Mouse (Mus musculus) adrenal gland, adult 2 months (tissue): ENCODE measurements around the gene Akna. TPM values are rescaled to one million over a fixed set of nuclear protein-coding genes. Genes with fewer than 3 reads are reported as not detected.

Experiments used
- DNase-seq: peaks from one replicate; pipeline ENCODE4 v3.0.0; 2021
- polyA plus RNA-seq: library from polyadenylated mRNA; depleted of rRNA; stranded (reverse); fragments of >200 nt; gene quantifications from 2 replicates; pipeline ENCODE4 v1.2.3, GENCODE M21; 2012
- total RNA-seq, 2 experiments: library from RNA; stranded (reverse); gene quantifications; 2 replicates each; pipeline ENCODE4 v1.2.3; 2021

Akna gene
- total and polyA plus RNA-seq, 3 experiments = 3.9 to 5.6 (median 4.7) TPM

- no peak for DNase-seq
Observed at GRCm38 (mm10) chr4:63409908-63410582, 6.9 kb upstream of the Akna start.

- DNase-seq = no peak
Observed at GRCm38 (mm10) chr4:63409317-63409907, 6.3 kb upstream of the Akna start.

- peak; percentile 55 for DNase-seq
Observed at GRCm38 (mm10) chr4:63408649-63409048, 5.5 kb upstream of the Akna start.

GRCm38 (mm10) chr4:63408247-63408646, 5.1 kb upstream of the Akna start:
- no peak for DNase-seq

GRCm38 (mm10) chr4:63405683-63406082, 2.5 kb upstream of the Akna start:
- no peak for DNase-seq

- DNase-seq = no peak
Observed at GRCm38 (mm10) chr4:63405051-63405450, 1.9 kb upstream of the Akna start.

GRCm38 (mm10) chr4:63404205-63404604, 1.1 kb upstream of the Akna start:
- no peak for DNase-seq

- no peak for DNase-seq
Observed at GRCm38 (mm10) chr4:63402558-63402957, 596 bp downstream of the Akna start.

GRCm38 (mm10) chr4:63402056-63402455, 1.1 kb downstream of the Akna start:
- no peak for DNase-seq

- DNase-seq = no peak
Observed at GRCm38 (mm10) chr4:63401620-63402019, 1.5 kb downstream of the Akna start.

GRCm38 (mm10) chr4:63400541-63401306, 2.4 kb downstream of the Akna start:
- DNase-seq = no peak

GRCm38 (mm10) chr4:63399691-63400270, 3.4 kb downstream of the Akna start:
- no peak for DNase-seq

- DNase-seq = no peak
Observed at GRCm38 (mm10) chr4:63398854-63399609, 4.1 kb downstream of the Akna start.

- DNase-seq = no peak
Observed at GRCm38 (mm10) chr4:63397981-63398537, 5.1 kb downstream of the Akna start.

- no peak for DNase-seq
Observed at GRCm38 (mm10) chr4:63391322-63391721, 11.8 kb downstream of the Akna start.

GRCm38 (mm10) chr4:63389887-63390528, 13.1 kb downstream of the Akna start:
- DNase-seq = no peak

GRCm38 (mm10) chr4:63389121-63389886, 13.8 kb downstream of the Akna start:
- DNase-seq = no peak

GRCm38 (mm10) chr4:63388029-63388428, 15.1 kb downstream of the Akna start:
- no peak for DNase-seq

GRCm38 (mm10) chr4:63385784-63386183, 17.4 kb downstream of the Akna start:
- no peak for DNase-seq

- peak; percentile 60 for DNase-seq
Observed at GRCm38 (mm10) chr4:63385253-63385652, 17.9 kb downstream of the Akna start.
